Mouse (Mus musculus): ENCODE data around the gene Ssu2.

GRCm38 (mm10) chr6:112379054-112379453 is 8.8 kb downstream of the Ssu2 start:
- TF ChIP-seq CTCF (conservative IDR thresholded peaks at IDR 0.05 in 1 of 2, IDR thresholded peaks at IDR 0.05 in 1 of 2; ENCODE audit: low read depth in 2 of 2, low read length in 2 of 2), result no peak
- TF ChIP-seq POLR2A (IDR thresholded peaks at IDR 0.05; ENCODE audit: low read depth, low read length), result no peak
